Mouse (Mus musculus): ENCODE results near the gene Hapln4. TPM values are rescaled to one million over a fixed set of nuclear protein-coding genes. Genes with fewer than 3 reads are reported as not detected.

Gene Hapln4
- total and polyA plus RNA-seq, 3 experiments = 0.03 TPM; not detected in 2

- Histone ChIP-seq H3K9ac (ENCODE audit: control insufficient read depth, low read depth, low read length, poor library complexity, severe bottlenecking) (no peak overlapping the region), H3K27me3 (ENCODE audit: control insufficient read depth in 1 of 2, insufficient read depth in 2 of 2, low read length in 2 of 2) (no peaks in the 10 kb centered on the region), H3K4me1 (ENCODE audit: control insufficient read depth in 1 of 2, insufficient read depth in 2 of 2, low read length in 2 of 2) (no peaks in the 10 kb centered on the region), H3K27ac (ENCODE audit: control insufficient read depth, low read depth, low read length) (no peak overlapping the region), H3K79me2 (ENCODE audit: control insufficient read depth, insufficient read depth, low read length, poor library complexity) (no peaks in the 10 kb centered on the region), H3K4me3 (ENCODE audit: control insufficient read depth in 1 of 2, insufficient read depth in 1 of 2, low read depth in 2 of 2, low read length in 2 of 2) (no peak overlapping the region), H3K36me3 (ENCODE audit: control insufficient read depth in 1 of 2, insufficient read depth in 2 of 2, low read length in 2 of 2) (no peaks in the 10 kb centered on the region), H3K9me3 (replicated peaks; ENCODE audit: insufficient read depth, low read length) (no peaks in the 10 kb centered on the region)
- TF ChIP-seq ZKSCAN1 (IDR thresholded peaks at IDR 0.05; ENCODE audit: low read depth, low read length) (no peak), NRF1 (IDR thresholded peaks at IDR 0.05; ENCODE audit: insufficient read depth, low read depth, low read length, poor library complexity, severe bottlenecking) (no peak), MXI1 (IDR thresholded peaks at IDR 0.05; ENCODE audit: low read depth, low read length) (no peak), SIN3A (IDR thresholded peaks at IDR 0.05; ENCODE audit: low read length) (no peak), EP300 (IDR thresholded peaks at IDR 0.05; ENCODE audit: low read depth in 1 of 2, low read length in 2 of 2) (no peak), RCOR1 (IDR thresholded peaks at IDR 0.05; ENCODE audit: low read depth, low read length) (no peak), ZNF384 (IDR thresholded peaks at IDR 0.05; ENCODE audit: low read depth, low read length) (no peak), ZC3H11A (IDR thresholded peaks at IDR 0.05; ENCODE audit: low read depth, low read length) (no peak), SMC3 (IDR thresholded peaks at IDR 0.05; ENCODE audit: low read depth, low read length) (no peak), CHD2 (IDR thresholded peaks at IDR 0.05; ENCODE audit: low read length) (no peak), CTCF (IDR thresholded peaks at IDR 0.05 in 2 of 3, conservative IDR thresholded peaks at IDR 0.05 in 1 of 3; ENCODE audit: control insufficient read depth in 1 of 3, insufficient read depth in 1 of 3, low read depth in 2 of 3, low read length in 3 of 3, poor library complexity in 1 of 3, severe bottlenecking in 1 of 3) (no peak), ELF1 (IDR thresholded peaks at IDR 0.05; ENCODE audit: low read depth, low read length) (no peak), KAT2A (conservative IDR thresholded peaks at IDR 0.05; ENCODE audit: low read depth, low read length) (no peak)
- DNase-seq (ENCODE audit: low read depth, low spot score) = no peak
Observed at GRCm38 (mm10) chr8:70092786-70093185, 9.5 kb downstream of the Hapln4 start.

GRCm38 (mm10) chr8:70099276-70099675, 16.0 kb downstream of the Hapln4 start:
- Histone ChIP-seq H3K9me3 (replicated peaks; ENCODE audit: insufficient read depth, low read length) (no peaks in the 10 kb centered on the region), H3K79me2 (ENCODE audit: control insufficient read depth, insufficient read depth, low read length, poor library complexity) (no peaks in the 10 kb centered on the region), H3K4me3 (ENCODE audit: control insufficient read depth in 1 of 2, insufficient read depth in 1 of 2, low read depth in 2 of 2, low read length in 2 of 2) (no peak overlapping the region), H3K27ac (ENCODE audit: control insufficient read depth, low read depth, low read length) (no peak overlapping the region), H3K9ac (ENCODE audit: control insufficient read depth, low read depth, low read length, poor library complexity, severe bottlenecking) (no peak overlapping the region), H3K36me3 (ENCODE audit: control insufficient read depth in 1 of 2, insufficient read depth in 2 of 2, low read length in 2 of 2) (no peaks in the 10 kb centered on the region), H3K4me1 (ENCODE audit: control insufficient read depth in 1 of 2, insufficient read depth in 2 of 2, low read length in 2 of 2) (peaks cover 0 to 4% of the 10 kb centered on the region in 2 experiments; a peak in 1 of 4 replicates), H3K27me3 (ENCODE audit: control insufficient read depth in 1 of 2, insufficient read depth in 2 of 2, low read length in 2 of 2) (peaks cover 0 to 2% of the 10 kb centered on the region in 2 experiments; a peak in 3 of 4 replicates)
- TF ChIP-seq TCF12 (IDR thresholded peaks at IDR 0.05; ENCODE audit: low read depth, low read length) = no peak
- no peak for DNase-seq (ENCODE audit: low read depth, low spot score)

GRCm38 (mm10) chr8:70100241-70100640, 17.0 kb downstream of the Hapln4 start:
- Histone ChIP-seq H3K36me3 (ENCODE audit: control insufficient read depth in 1 of 2, insufficient read depth in 2 of 2, low read length in 2 of 2) (no peaks in the 10 kb centered on the region), H3K4me3 (ENCODE audit: control insufficient read depth in 1 of 2, insufficient read depth in 1 of 2, low read depth in 2 of 2, low read length in 2 of 2) (no peak overlapping the region), H3K9ac (ENCODE audit: control insufficient read depth, low read depth, low read length, poor library complexity, severe bottlenecking) (no peak overlapping the region), H3K27me3 (ENCODE audit: control insufficient read depth in 1 of 2, insufficient read depth in 2 of 2, low read length in 2 of 2) (peaks cover 0 to 2% of the 10 kb centered on the region in 2 experiments; a peak in 3 of 4 replicates), H3K79me2 (ENCODE audit: control insufficient read depth, insufficient read depth, low read length, poor library complexity) (no peaks in the 10 kb centered on the region), H3K4me1 (ENCODE audit: control insufficient read depth in 1 of 2, insufficient read depth in 2 of 2, low read length in 2 of 2) (peaks cover 0 to 4% of the 10 kb centered on the region in 2 experiments; a peak in 1 of 4 replicates), H3K9me3 (replicated peaks; ENCODE audit: insufficient read depth, low read length) (no peaks in the 10 kb centered on the region), H3K27ac (ENCODE audit: control insufficient read depth, low read depth, low read length) (no peak overlapping the region)
- TF ChIP-seq CTCF (IDR thresholded peaks at IDR 0.05 in 2 of 3, conservative IDR thresholded peaks at IDR 0.05 in 1 of 3; ENCODE audit: control insufficient read depth in 1 of 3, insufficient read depth in 1 of 3, low read depth in 2 of 3, low read length in 3 of 3, poor library complexity in 1 of 3, severe bottlenecking in 1 of 3) (no peak), POLR2A (IDR thresholded peaks at IDR 0.05; ENCODE audit: control insufficient read depth in 1 of 2, insufficient read depth in 1 of 2, low read depth in 1 of 2, low read length in 2 of 2, poor library complexity in 1 of 2) (no peak), RAD21 (IDR thresholded peaks at IDR 0.05; ENCODE audit: low read depth, low read length) (no peak), USF2 (IDR thresholded peaks at IDR 0.05; ENCODE audit: borderline replicate concordance in 1 of 2, insufficient read depth in 1 of 2, low read depth in 1 of 2, low read length in 2 of 2) (no peak), ZC3H11A (IDR thresholded peaks at IDR 0.05; ENCODE audit: low read depth, low read length) (no peak), EP300 (IDR thresholded peaks at IDR 0.05; ENCODE audit: low read depth in 1 of 2, low read length in 2 of 2) (no peak), ZMIZ1 (IDR thresholded peaks at IDR 0.05; ENCODE audit: low read depth, low read length) (no peak), CHD1 (IDR thresholded peaks at IDR 0.05; ENCODE audit: low read depth, low read length) (no peak), ZNF384 (IDR thresholded peaks at IDR 0.05; ENCODE audit: low read depth, low read length) (no peak), HCFC1 (IDR thresholded peaks at IDR 0.05; ENCODE audit: low read depth, low read length) (no peak), RCOR1 (IDR thresholded peaks at IDR 0.05; ENCODE audit: low read depth, low read length) (no peak)
- no peak for DNase-seq (ENCODE audit: low read depth, low spot score)

All from MEL (cell line).